Comparison of ENCODE assay signal across 22 mouse cellular contexts in genomic region chr9:7965590-7965989, GRCm38 (mm10).
"Had no signal": no experiment of that assay in that cellular context is flagged by ENCODE, and none has a peak within 500 bp of the region (broad histone marks: within the 10 kb centered on the region; RNA-seq: fewer than 3 reads in every experiment).

No protein-coding gene starts in this region.

- H3K27me3 ChIP-seq: kidney, embryonic 15.5 days; limb, embryonic 13.5 days; liver, embryonic 12.5 days; liver, embryonic 15.5 days; lung, embryonic 15.5 days; midbrain, embryonic 12.5 days; midbrain, embryonic 15.5 days; neural tube, embryonic 12.5 days; neural tube, embryonic 15.5 days had no signal

- ATAC-seq: midbrain, embryonic 15.5 days had no signal

- H3K36me3 ChIP-seq: liver, embryonic 12.5 days; liver, embryonic 15.5 days; midbrain, embryonic 12.5 days; midbrain, embryonic 15.5 days; neural tube, embryonic 12.5 days; neural tube, embryonic 15.5 days had no signal

- H3K9ac ChIP-seq: kidney, embryonic 15.5 days; limb, embryonic 13.5 days; liver, embryonic 12.5 days; liver, embryonic 15.5 days; lung, embryonic 15.5 days; midbrain, embryonic 12.5 days; midbrain, embryonic 15.5 days; neural tube, embryonic 12.5 days; neural tube, embryonic 15.5 days had no signal

- H3K9me3 ChIP-seq: kidney, embryonic 15.5 days; limb, embryonic 10.5 days; limb, embryonic 13.5 days; liver, embryonic 12.5 days; liver, embryonic 15.5 days; lung, embryonic 15.5 days; midbrain, embryonic 12.5 days; midbrain, embryonic 15.5 days; neural tube, embryonic 12.5 days; neural tube, embryonic 15.5 days had no signal

- H3K4me3 ChIP-seq: kidney, embryonic 15.5 days; limb, embryonic 10.5 days; limb, embryonic 13.5 days; liver, embryonic 12.5 days; liver, embryonic 15.5 days; lung, embryonic 15.5 days; midbrain, embryonic 12.5 days; midbrain, embryonic 15.5 days; neural tube, embryonic 12.5 days; neural tube, embryonic 15.5 days had no signal

- H3K4me2 ChIP-seq: kidney, embryonic 15.5 days; limb, embryonic 13.5 days; liver, embryonic 12.5 days; liver, embryonic 15.5 days; lung, embryonic 15.5 days; midbrain, embryonic 12.5 days; midbrain, embryonic 15.5 days; neural tube, embryonic 12.5 days; neural tube, embryonic 15.5 days had no signal

- DNase-seq: kidney, adult 11 months; kidney, adult 8-10 months; kidney, postnatal 14 days; kidney, postnatal 4 days; liver; lung, postnatal 4 days; right cerebral cortex, adult 18-20 months; right cerebral cortex, postnatal 14 days; right cerebral cortex, postnatal 4 days; thymus, adult 2 months; thymus, postnatal 14 days; thymus, postnatal 4 days had no signal

- H3K27ac ChIP-seq: kidney, embryonic 15.5 days; limb, embryonic 10.5 days; limb, embryonic 13.5 days; liver, embryonic 12.5 days; liver, embryonic 15.5 days; lung, embryonic 15.5 days; midbrain, embryonic 12.5 days; midbrain, embryonic 15.5 days; neural tube, embryonic 12.5 days; neural tube, embryonic 15.5 days had no signal
